Mouse (Mus musculus) B cell, adult 2 months (primary cell): ENCODE data around the gene Fars2.
"Not testable (repeated sequence)": the region's sequence is repeated elsewhere in the genome, so short reads cannot be mapped to it uniquely, and the experiment has no call there.

Experiments used
- DNase-seq, 2 experiments: peaks; one replicate each; pipeline ENCODE4 v3.0.0; 2022

Fars2 gene

DNA sequence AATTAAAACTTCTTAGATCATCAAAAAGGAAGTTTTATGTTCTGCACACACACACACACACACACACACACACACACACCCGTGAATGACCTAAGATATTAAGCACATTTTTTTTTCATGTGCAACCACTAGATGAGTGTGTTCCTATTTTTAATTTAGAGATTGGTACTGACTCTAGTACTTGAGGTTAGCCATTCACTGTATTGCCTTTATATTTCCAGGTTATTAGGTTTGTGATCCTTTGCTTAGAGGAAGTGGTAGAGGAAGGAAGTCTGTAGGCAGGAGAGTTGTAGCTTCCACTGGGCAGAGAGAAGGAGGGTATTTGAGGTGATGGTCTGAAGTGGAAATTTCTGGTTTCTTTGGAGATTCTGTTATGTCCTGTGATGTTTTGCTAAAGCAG is 28.4 kb downstream of the Fars2 start:
- no peak for DNase-seq

DNA sequence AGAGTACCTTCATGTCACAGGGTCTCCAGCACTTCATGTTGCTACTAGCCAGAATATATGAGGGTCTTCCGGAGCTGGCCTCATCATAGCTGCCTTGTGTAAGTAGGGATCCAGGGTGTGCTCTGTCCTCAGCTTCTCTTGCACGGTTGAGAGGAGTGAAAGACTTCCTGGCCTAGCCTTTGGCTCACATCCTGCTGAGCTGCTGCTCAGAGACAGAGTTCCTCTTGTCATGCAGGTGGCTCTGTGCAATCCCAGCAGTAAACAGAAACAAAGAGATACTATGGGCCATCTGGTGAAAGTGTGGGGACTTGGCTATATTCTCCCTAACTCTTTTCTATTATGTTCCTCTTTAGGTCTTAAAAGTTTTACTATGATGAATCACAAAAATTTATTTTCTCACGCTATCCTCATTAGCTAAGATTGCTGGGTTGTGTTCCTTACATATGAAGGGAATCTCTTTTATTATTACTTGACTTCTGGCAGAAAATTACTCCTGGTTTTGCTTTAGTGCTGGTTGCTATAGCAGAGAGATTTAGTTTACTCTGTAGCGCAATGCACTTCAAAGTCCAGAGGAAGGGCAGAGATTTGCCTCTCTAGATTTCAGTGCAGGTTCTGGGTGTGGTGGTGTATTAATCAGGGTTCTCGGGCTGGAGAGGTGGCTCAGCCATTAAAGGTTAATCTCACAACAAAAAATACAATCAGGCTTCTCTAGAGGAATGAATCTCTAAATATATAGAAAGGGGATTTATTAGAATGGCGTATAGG is 32.1 kb downstream of the Fars2 start:
- DNase-seq: no peak

DNA sequence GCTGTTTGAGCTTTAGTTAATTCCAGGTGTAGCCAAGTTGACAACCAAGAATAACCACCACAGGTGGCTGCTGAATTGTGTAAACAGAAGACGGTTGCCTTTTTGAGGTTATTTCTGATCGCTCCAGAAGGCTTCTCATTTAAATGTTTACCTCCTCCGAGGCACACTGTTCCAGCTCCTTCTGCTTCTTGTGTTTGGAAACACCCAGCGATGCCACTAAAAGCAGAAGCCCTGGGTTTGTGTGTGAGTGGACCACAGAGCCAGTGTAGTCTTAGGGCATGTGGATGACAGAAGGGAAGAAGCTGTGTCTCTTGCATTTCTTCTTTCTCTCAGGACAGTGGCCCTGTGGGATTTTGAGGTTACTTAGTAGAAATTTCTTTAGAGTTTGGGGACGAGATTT is 33.1 kb downstream of the Fars2 start:
- DNase-seq: no peak

DNA sequence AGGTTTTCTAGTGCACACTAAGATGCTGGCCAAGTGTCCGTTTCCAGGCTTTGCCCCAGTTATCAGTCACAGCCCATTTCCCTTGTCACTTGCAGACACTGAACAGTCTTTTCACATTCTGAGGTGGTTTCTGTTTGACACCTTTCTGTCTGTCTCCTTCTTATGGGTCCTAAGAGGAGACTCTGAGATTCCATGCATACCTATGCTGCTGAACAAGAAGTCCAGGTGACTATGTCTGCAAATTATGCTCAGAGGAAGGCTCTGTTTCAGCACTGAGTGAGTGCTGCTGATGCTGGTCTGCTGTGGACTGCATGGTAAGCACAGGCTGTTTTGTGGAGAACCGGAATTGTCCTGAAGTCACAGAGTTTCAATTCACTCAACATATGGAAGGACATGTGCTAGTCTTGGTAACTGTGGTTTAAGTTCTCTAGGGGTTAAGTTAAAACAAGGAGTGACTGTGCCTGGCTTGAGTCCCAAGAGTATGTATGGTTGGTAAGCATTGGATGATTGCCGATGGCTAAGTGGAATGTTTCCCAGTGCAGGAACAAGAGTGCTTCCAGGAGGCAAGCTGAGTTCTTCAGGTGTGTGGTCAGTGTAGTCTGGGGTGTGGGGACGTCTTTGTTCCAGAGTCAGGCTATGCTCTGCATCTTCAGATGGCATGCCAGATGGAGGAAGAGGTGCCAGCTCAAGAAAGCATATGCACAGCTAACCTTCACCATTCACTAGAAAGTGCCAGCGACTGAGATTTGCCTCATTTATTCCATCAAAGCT is 35.7 kb downstream of the Fars2 start:
- DNase-seq: no peak

DNA sequence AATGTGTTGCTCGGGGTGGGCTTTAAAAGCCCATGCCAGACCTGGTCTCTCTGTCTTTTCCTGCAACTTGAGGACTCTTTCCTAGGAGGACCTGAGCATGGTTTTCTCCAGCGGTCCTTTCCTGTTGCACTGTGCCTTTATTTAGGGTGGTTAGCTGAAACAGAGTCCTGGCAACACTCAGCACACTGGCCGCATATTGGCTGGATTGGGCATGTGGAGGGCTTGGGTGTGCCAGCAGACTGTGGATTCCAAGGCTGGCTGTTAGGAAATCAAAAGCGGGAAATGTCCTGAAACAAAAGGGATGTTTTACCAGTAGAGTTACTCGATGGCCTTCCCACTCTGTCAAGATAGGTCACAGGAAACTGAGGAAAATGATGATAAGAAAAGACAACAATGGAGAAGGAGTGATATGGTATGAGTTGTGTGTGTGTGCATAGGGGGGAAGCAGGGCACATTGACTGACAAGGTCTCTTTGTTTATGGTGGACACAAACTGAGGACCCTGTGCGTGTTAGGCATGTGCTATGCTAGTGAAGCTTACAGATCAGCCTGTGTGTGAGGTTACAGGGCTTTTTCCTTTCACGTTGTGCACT is 39.2 kb downstream of the Fars2 start:
- DNase-seq: no peak

DNA sequence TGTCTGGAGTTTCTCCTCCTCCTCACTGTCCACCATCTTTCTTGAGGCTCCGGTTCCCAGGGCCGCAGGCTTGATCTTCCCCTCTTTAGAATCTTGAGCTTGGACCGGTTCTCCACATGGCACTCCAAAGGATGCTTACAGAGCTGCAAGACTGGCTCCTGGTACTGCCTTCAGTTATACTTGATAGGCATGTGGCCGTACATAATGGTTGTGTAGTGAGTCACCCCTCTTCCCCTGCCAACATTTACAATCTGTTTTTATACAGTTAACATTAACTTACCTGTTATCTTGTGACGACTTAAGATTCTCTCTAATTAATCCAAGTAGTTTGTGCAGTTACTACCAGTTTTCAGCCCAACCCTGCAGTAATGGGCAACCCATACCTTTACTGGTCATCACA is 46.2 kb downstream of the Fars2 start:
- DNase-seq: no peak

DNA sequence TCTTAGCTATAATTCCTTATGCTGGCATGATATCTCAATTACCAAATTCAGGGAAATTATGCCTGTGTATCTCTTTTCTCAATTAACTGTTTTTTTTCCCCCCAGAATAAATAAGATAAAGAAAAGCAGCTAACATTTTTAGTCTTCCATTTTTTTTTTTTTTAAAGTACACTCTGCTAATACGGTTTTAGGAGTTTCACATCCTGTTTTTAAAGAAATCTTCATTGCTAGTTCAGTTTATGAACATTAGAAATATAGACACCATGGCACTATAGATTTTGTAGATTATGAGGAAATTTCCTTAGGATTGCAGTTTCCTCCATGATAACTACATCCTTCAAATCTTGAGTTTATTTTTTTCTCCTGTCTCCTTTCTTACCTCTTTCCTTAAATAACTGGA is 46.7 kb downstream of the Fars2 start:
- no peak for DNase-seq

DNA sequence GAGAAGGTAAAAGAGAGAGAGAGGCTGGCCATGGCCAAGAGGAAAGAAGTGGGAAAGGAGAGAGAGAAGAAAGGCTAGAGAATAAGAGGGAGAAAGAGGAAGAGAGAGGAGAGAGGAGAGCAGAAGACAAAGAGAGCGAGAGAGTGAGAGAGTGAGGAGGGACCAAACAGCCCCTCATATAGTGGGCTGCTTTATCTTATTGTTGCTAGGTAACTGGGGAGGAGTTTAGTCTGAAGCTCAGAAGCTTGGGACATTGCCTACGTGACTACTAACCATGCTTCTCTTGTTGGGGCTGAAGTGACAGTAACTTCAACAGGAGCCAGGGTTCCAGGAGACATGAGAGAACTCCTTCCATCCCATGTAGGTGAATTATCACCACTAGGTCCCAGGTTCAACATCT is 55.8 kb downstream of the Fars2 start:
- DNase-seq: not testable (repeated sequence)

DNA sequence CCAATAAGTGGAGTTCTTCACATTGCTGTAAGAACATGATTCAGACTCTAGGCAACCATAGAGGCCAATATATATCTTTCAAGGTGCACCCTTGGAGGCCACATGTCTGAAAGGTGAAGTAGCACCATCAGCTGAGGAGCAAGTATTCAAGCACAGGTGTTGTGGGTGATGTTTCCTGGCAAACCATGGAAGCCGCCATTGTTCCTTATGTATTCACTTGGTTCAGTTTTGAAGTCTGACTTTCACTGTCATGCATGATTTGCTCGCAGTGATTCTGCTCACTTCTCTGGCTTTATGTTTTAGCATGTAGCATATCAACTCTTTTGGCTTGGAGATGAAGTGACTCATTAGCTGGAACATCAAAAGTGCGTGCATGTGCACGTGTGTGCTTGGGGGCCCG is 56.9 kb downstream of the Fars2 start:
- DNase-seq: peak; percentile 53 to 56

DNA sequence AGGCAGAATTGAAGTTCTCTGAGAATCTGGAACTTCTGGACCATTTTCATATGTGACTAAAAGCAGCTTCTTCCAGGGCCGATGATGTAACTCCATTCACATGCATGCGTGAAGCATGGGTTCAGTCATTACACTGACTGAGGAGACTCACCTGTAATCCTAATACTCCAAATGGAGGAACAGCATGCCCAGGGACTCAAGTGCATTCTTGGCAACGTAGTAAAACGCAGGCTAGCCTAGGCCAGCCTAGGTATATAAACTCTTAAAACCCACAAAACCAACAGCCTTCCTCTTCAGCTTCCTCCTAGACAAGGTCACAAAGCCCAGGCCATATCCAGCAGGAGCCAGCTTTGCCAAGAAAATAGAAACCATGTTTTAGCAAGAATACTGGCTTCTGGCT is 57.6 kb downstream of the Fars2 start:
- no peak for DNase-seq

DNA sequence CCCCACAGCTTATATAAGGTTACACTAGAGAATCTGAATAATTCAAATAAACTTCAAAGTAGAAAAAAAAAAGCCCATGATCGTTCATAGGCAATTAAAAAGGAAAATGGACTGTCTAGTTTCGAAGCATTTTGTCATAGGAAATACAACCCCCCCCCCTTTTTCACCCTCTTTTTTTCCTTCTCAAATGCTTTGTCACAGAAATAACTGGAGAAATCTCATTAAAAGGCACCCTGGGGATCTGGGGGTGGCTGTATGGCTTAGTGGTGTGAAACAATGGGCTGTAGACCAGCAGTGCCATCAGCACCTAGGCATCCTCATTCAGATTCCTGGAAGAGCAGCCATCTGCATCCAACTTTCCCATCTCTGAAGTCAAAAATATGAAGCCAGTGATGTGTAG is 64.0 kb downstream of the Fars2 start:
- no peak for DNase-seq

DNA sequence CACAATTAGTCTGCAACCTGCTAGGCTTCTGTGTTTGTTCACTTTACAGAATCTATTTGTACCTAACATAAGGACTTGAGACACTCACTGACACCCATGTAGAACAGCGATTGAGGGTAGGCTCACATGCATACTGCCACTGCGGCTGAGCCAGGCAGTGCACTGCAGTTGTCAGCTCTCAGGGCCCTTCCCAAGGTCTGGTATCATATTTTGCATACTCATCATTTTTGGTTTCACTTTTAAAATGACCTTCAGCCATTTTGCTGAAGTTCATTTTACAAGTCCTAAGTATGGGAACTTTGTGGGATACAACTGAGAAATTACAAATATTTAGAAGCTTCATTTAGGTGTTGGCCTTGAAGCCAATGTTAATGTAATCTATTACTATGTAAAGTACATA is 73.4 kb downstream of the Fars2 start:
- peak in 1 of 2 experiments; percentile 18 for DNase-seq

DNA sequence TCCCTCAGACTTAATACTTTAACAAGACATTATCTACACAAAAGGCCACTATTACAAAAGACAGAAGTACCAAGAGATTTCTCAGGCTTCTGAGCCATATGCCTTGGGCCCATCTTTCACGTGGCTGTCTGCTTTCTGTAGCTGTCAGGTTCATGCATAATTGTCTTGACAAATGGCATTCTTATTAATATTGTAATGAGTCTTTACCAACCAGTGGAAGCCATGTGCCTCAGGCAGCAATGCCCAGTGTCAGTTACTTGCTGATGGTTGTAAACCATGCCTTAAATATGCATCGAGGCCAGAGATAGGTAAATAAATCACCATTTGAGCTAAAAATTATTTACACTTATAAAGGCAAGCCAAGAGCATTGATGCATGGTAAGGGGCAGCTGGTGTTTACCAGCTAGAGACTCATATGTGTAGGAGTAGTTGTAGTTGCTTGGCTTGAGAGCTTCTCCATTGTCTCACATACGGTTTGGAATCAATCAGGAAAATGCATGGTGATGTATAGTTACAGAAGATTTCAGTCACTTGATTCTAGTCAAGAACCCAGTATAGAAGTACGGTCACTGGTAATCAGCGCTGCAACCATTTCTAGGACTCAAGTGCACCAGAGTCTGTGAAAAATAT is 76.4 kb downstream of the Fars2 start:
- DNase-seq: no peak

DNA sequence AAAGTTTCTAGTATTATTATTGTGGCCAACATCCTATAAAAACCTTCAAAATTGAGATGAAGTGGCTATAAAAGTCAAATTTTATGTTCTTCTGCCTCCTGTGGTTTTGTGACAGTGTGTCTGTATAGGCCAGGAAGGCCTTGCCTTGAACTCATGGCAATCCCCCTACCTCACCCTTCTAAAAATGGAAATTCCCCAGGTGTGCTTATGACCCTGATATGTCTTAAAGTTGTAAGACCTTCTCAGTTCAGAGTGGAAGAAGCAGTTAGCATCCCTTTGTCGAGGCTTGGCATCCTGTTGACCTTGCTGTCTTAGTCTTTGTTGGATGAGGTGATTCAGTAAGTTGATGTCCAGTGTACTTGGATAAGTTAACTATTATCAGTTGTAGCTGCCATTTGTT is 82.1 kb downstream of the Fars2 start:
- no peak for DNase-seq

DNA sequence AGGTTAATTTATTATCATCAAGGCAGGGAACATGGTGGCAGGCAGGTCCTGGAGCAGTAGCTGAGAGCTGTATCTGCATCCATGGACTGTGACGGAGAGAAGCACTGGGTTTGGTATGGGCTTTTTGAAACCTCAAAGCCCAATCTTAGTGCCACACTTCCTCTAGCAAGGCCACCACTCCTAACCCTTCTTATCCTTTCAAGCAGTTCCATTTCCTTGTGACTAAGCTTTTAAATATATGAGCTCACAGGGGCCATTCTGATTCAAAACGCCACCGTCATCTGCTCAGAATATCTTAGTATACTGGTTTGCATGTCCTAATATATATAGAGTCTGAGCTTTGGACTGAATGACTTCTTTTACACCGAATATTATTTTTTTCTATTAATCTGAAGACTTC is 83.2 kb downstream of the Fars2 start:
- no peak for DNase-seq

DNA sequence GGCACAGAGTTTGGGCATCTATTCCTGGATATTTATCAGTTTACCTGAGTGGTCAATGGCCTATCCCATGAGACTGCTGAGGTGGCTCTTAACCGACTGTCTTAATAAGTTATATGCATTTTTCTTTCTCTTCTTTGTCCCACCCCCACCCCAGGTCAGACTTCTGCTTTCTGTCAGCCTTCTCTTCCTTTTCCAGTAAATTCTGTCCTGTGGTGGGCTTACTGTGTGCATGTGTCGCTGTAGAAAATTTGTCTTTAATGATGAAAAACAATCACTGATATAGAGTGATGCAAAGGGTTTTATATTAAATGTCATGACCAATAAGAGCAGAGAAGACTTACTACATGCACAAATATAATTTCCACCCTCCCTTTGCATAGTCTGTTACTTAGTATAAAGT is 85.3 kb downstream of the Fars2 start:
- DNase-seq: no peak

DNA sequence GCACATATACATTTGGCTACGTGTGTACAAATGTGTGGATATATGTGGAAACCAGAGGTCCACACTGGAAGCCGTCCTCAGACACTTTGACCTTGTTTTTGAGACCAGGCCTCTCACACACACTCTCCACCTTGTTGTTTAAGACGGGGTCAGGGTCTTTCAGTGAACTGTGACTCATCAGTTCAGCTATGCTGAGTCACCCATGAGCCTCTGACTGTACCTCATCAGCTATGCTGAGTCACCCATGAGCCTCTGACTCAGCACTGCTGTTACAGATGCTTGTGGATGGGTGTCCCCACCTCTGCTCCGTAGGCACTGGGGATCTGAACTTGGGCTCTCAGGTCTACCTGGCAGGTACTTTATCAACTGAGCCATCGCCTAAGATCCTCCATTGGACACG is 85.8 kb downstream of the Fars2 start:
- DNase-seq: no peak

DNA sequence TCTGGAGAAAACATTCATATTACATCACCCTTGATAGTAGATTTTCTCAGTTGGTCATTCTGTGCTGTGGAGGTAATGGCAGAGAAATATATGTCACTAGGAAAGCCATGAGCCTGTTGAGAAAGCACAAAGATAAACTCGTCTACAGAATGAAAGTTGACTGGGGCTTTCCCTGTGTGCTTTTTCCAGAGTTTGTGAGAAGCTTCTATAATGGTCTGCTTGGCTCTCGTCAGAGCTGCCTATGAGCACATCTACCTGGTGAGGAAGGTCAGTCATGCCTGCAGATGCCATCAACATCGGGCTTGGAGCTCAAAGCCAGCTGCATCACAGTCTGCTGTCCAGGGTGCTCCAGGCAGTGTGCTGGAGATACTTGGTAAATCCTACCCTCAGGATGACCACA is 87.1 kb downstream of the Fars2 start:
- no peak for DNase-seq

DNA sequence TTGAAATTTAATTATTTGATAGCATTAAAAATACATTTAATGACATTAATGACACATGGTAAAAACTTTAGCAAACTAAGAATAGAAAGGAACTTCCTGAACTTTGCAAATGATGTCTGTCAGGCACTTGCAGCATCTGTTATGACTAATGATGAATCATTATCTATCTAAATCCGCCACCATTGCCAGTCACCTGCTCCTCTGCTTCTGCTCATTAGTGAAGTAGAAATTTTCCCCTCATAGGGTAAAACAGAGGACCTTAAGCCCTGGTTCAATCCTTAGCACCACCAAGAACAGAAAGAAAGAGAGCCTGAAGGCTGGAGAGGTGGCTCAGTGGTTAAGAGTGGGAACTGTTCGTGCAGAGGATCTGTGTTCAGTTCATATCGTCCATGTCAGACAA is 93.8 kb downstream of the Fars2 start:
- no peak for DNase-seq

DNA sequence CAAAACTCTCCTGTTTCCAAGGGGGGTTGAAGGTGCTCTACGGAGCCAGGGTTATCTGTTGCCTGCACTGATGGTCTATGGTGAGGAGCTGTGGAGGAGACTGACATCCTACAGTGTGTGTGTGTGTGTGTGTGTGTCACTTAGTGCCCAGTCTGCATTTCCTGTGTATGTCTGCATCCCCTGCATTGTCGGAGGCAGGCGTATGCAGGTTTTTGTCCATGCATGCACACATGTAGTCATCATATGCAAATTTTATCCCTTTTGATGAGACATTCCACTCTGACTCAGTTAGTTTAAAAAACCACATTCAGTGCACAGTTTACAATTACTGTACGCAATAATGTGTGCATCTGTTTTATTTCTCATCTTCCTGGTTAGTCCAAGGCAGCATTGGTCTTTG is 96.8 kb downstream of the Fars2 start:
- no peak for DNase-seq

DNA sequence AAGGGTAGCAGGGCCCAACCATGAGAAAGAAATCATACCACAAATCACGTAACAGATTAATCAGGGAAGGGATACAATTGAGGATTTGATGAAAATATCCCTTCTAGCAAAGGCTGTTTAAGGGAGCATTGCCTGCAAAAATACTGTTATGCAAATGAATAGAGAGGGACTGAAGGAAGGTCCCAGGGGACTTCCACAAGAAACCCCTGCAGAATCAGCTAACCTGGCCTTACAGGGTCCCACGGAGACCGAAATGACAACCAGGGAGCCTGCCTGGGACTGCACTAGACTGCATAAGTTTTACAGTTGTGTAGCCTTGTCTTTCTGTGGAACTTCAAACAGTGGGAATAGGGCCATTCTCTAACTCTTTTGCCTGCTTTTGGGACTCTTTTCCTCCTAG is 98.8 kb downstream of the Fars2 start:
- DNase-seq: no peak

DNA sequence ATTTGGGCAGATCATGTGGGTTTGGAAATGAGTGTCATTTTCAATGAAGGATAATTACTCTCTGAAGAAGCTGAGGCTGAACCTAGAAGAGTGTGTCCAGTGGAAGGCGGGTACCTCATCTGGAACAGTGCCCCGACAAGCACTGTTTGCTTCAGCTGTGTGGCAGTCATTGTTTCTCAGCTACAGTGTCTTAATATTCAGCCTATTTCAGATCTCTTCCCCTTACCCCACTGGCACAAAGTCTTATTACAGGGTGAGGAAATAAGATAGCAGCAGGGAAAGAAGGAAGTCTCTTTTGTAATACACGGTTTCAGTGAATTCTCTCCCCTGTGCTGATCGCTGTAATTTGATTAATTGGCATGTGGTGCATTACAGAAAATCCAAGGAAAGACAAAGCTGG is 101.1 kb downstream of the Fars2 start:
- DNase-seq: no peak

DNA sequence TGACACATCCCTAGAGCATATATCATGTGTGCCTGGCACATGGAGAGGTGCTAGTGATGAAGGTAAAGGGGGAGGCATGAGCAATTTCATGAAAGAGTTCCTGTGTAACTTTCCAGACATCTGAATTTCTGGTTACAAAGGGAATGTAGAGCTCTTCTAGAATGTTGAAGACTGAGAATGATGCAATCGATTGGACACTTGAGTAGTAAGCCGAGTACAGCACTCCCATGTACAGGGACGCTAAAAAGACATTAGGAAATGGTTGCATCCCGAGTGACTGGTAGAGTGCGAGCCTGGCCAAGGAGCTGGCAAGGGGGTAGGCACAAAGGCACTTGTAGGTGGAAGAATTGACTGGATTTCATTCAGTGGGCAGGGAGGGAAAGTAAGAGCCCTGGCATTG is 102.3 kb downstream of the Fars2 start:
- no peak for DNase-seq

DNA sequence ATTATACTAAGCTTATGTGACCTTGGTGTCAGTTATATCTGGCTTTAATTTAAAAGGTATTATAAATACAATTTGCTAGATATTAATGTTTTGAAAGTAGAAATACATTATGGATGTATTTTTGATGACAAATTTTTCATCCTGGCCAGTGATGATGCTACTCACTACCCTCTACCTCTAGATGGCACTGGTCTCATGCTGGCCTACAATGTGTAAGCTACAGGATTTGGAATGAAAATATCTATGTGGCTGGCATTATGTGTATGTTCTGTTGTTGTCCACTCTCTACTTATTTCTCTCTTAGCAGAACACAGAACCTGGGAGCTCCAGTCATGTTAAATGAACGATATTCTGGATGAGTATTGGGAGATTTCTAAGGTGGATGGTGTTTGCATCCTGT is 104.7 kb downstream of the Fars2 start:
- DNase-seq: no peak
